Mouse (Mus musculus) C2C12 (cell line): ENCODE results near the gene Bicd2. TPM values are rescaled to one million over a fixed set of nuclear protein-coding genes. Genes with fewer than 3 reads are reported as not detected.

ENCODE experiments used
- H3K27me3 ChIP-seq: one replicate; pipeline ENCODE4 v1.6.1; 2011; ENCODE audit not compliant: control insufficient read depth, insufficient read depth, insufficient read length
- H3K36me3 ChIP-seq: one replicate; pipeline ENCODE4 v1.6.1; 2011; ENCODE audit not compliant: control insufficient read depth, insufficient read depth
- H3K4me3 ChIP-seq: one replicate; pipeline ENCODE4 v1.5.1; 2011; ENCODE audit warnings: mild to moderate bottlenecking, control low read depth; ENCODE audit not compliant: poor library complexity, insufficient read depth, severe bottlenecking
- H3K79me2 ChIP-seq: one replicate; pipeline ENCODE4 v1.6.1; 2011; ENCODE audit not compliant: control insufficient read depth, insufficient read depth
- H3K79me3 ChIP-seq: one replicate; pipeline ENCODE4 v1.6.1; 2011; ENCODE audit warnings: low read depth, control low read depth
- H3ac ChIP-seq: one replicate; pipeline ENCODE3; 2011; ENCODE audit warnings: low read depth; ENCODE audit not compliant: control insufficient read depth, insufficient read length
- CEBPB ChIP-seq: IDR thresholded peaks from one replicate; pipeline ENCODE4 v1.6.1; 2011; ENCODE audit warnings: low read depth, mild to moderate bottlenecking, control low read depth, moderate library complexity
- CTCF ChIP-seq: IDR thresholded peaks from one replicate; pipeline ENCODE4 v1.5.1; 2011; ENCODE audit not compliant: control insufficient read depth, insufficient read depth, insufficient read length
- FOSL1 ChIP-seq: IDR thresholded peaks from one replicate; pipeline ENCODE4 v1.8.0; 2011; ENCODE audit warnings: mild to moderate bottlenecking, low read length; ENCODE audit not compliant: poor library complexity, insufficient read depth, severe bottlenecking
- MAX ChIP-seq: IDR thresholded peaks from one replicate; pipeline ENCODE4 v1.6.1; 2011; ENCODE audit warnings: mild to moderate bottlenecking, control low read depth
- MYOD1 ChIP-seq: IDR thresholded peaks from one replicate; pipeline ENCODE4 v1.6.1; 2011; ENCODE audit warnings: low read depth; ENCODE audit not compliant: control insufficient read depth, insufficient read length
- MYOG ChIP-seq: IDR thresholded peaks from one replicate; pipeline ENCODE4 v1.6.1; 2011; ENCODE audit not compliant: control insufficient read depth, insufficient read length; ENCODE audit errors: extremely low read depth
- USF1 ChIP-seq: IDR thresholded peaks from one replicate; pipeline ENCODE4 v1.6.1; 2011; ENCODE audit warnings: low read depth, mild to moderate bottlenecking, control low read depth, moderate library complexity
- long read RNA-seq, 2 experiments: library from polyadenylated mRNA; unstranded; transcript quantifications; one replicate each; pipeline ENCODE4 v2.0.0; 2019 to 2020
- polyA plus RNA-seq: library from polyadenylated mRNA; unstranded; fragments of >200 nt; fragmentation: generic; extraction: Trizol; gene quantifications from one replicate; pipeline ENCODE4 v1.2.1, GENCODE M21; 2012; ENCODE audit warnings: missing spikeins

The Bicd2 gene
- 42.9 TPM for polyA plus RNA-seq
- long read RNA-seq, experiment 1, full-length matches to known transcripts = 23 of 43 reads
- long read RNA-seq, experiment 1, partial matches to known transcripts = 18 of 43 reads
- long read RNA-seq, experiment 1, other reads (novel, unspliced or antisense) = 2 of 43 reads
- long read RNA-seq, experiment 2, full-length matches to known transcripts = 499 of 554 reads
- long read RNA-seq, experiment 2, partial matches to known transcripts = 29 of 554 reads
- long read RNA-seq, experiment 2, other reads (novel, unspliced or antisense) = 26 of 554 reads

DNA sequence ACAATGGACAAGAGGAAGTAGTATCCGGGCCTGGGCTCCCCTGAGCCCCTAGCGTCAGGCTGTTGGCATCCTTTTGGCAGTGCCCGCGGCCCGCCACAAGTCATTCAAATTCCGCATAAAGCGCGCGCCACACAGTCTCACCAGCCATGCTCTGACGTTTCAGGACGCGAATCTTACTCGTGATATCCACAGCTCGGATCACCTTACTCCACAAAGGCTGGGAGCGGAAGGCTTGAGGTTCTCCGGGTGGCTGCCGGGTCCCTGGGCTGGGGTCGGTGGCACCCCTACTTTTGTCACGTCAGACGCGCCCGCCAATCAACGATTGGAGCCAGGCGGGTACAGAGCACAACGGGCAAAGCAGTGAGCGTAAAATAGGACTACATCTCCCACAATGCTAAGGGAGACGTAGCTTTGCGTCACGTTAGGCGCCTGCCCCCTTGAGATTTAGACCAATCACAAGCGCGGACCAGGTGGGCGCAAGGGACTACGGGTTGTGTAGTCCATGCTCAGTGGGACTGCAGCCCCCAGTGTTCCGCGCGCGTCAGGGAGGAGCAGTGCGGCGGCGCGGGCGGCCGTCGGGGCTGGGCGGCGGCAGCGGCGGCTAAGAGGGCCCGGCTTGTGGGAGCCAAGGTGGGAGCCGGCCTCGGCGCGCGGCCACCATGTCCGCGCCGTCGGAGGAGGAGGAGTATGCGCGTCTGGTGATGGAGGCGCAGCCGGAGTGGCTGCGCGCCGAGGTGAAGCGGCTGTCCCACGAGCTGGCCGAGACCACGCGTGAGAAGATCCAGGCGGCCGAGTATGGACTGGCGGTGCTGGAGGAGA, at the start of gene Bicd2:
Gene Bicd2 (plus strand): TSS at position 574 of the 819 bp plus-strand sequence.
- H3ac ChIP-seq = peak within 1 kb of the TSS; percentile 95
- H3K27me3 ChIP-seq = no peaks in the 10 kb centered on the region
- peak within 1 kb of the TSS; percentile 96 for H3K4me3 ChIP-seq
- peaks cover 57% of the 10 kb centered on the region for H3K79me2 ChIP-seq
- H3K36me3 ChIP-seq = peaks cover 6% of the 10 kb centered on the region
- TF ChIP-seq CEBPB = no peak
- TF ChIP-seq FOSL1 = no peak
- TF ChIP-seq USF1 = no peak
- TF ChIP-seq MYOG = no peak
- TF ChIP-seq CTCF = no peak
- TF ChIP-seq MYOD1 = no peak
- no peak for TF ChIP-seq MAX
- peaks cover 45% of the 10 kb centered on the region for H3K79me3 ChIP-seq

DNA sequence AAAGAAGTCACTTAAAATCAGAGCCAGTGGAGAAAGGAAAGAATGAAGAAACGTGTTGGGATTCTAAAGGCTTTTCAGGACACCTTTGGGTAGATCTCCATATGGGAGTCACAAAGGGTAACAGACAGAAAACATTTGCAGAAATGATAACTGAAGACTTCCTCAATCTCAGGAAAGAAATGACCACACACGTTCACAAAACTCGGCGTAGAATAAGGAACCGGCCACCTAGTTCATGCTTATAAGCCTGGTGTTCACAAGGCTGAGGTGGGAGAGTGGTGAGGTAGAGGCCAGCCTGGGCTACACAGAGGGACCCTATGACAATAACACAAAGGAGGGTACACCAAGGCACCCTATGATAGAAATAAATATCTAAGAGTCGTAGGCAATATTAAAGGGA, 49.4 kb upstream of the Bicd2 start:
- Histone ChIP-seq H3K79me3 (peaks cover 14% of the 10 kb centered on the region), H3K4me3 (no peak overlapping the region), H3ac (no peak overlapping the region), H3K27me3 (no peaks in the 10 kb centered on the region), H3K79me2 (peaks cover 43% of the 10 kb centered on the region), H3K36me3 (peaks cover 93% of the 10 kb centered on the region)
- TF ChIP-seq MYOG = no peak
- TF ChIP-seq FOSL1 = no peak
- TF ChIP-seq USF1 = no peak
- no peak for TF ChIP-seq CEBPB
- TF ChIP-seq MYOD1 = no peak
- no peak for TF ChIP-seq MAX
- TF ChIP-seq CTCF = no peak

- H3ac ChIP-seq = no peak overlapping the region
- TF ChIP-seq MYOD1 (no peak), FOSL1 (no peak), USF1 (no peak), CEBPB (no peak), CTCF (no peak), MAX (no peak), MYOG (no peak)
- no peaks in the 10 kb centered on the region for H3K27me3 ChIP-seq
- peaks cover 54% of the 10 kb centered on the region for H3K79me2 ChIP-seq
- no peak overlapping the region for H3K4me3 ChIP-seq
- H3K79me3 ChIP-seq = peaks cover 19% of the 10 kb centered on the region
- H3K36me3 ChIP-seq = peaks cover 94% of the 10 kb centered on the region
Measured at GRCm38 (mm10) chr13:49294108-49294507, 47.3 kb upstream of the Bicd2 start.

DNA sequence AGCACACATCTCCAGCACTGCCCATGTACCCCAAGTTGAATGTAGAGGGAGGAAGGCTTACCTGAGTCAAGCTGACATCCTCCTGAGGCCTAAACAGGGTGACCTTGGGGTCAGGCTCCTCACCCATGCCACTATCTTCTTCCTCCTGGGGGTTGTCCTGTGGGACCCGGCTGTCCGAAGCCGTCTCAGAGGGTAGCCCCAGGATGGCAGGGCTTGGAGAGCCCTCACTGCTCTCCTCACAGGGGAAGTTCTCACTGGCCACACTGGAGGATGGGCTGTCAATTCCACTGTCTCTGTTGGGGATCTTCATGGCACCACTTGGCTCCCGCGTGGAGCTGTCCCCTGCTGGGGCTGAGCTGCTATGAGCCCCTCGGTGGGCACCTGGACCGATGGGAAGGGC, 45.1 kb upstream of the Bicd2 start:
- Histone ChIP-seq H3ac (no peak overlapping the region), H3K79me3 (peaks cover 17% of the 10 kb centered on the region), H3K79me2 (peaks cover 68% of the 10 kb centered on the region), H3K4me3 (no peak overlapping the region), H3K36me3 (peaks cover 89% of the 10 kb centered on the region), H3K27me3 (no peaks in the 10 kb centered on the region)
- TF ChIP-seq MYOD1 (no peak), FOSL1 (no peak), CTCF (no peak), MAX (no peak), CEBPB (no peak), USF1 (no peak), MYOG (no peak)

- TF ChIP-seq CEBPB (no peak), MYOG (no peak), CTCF (no peak), FOSL1 (no peak)
- Histone ChIP-seq H3K79me2 (peaks cover 49% of the 10 kb centered on the region), H3K4me3 (no peak overlapping the region), H3K36me3 (peaks cover 78% of the 10 kb centered on the region), H3ac (no peak overlapping the region), H3K79me3 (peaks cover 8% of the 10 kb centered on the region), H3K27me3 (no peaks in the 10 kb centered on the region)
Measured at GRCm38 (mm10) chr13:49298514-49299381, 42.6 kb upstream of the Bicd2 start.
